Mouse (Mus musculus): ENCODE measurements at regions not wholly inside any gene's neighbourhood (a gene's known extent, or its start where the extent isn't known, plus 50 kb on each side); places are given as distances from the start of the nearest gene placed in this dataset.
"Not testable (repeated sequence)": the region's sequence is repeated elsewhere in the genome, so short reads cannot be mapped to it uniquely, and the experiment has no call there.

- Histone ChIP-seq H3K27me3 (ENCODE audit: insufficient read depth, low read length) (no peaks in the 10 kb centered on the region), H3K4me1 (replicated peaks; ENCODE audit: insufficient read depth, low read length) (no peaks in the 10 kb centered on the region), H3K4me3 (replicated peaks; ENCODE audit: low read depth, low read length) (no peak overlapping the region), H3K36me3 (ENCODE audit: insufficient read depth, low read length) (no peaks in the 10 kb centered on the region), H3K4me2 (ENCODE audit: low read length) (no peak overlapping the region), H3K27ac (no peak overlapping the region), H3K9ac (ENCODE audit: low read depth, low read length) (no peak overlapping the region), H3K9me3 (replicated peaks; ENCODE audit: low read length) (no peaks in the 10 kb centered on the region)
- 42% methylated on average over 1 of the region's 1 CpGs for WGBS
- no peak for TF ChIP-seq CTCF (IDR thresholded peaks at IDR 0.05; ENCODE audit: low read depth)
- DNase-seq (ENCODE audit: low spot score) (peak; percentile 5), ATAC-seq (replicated peaks; ENCODE audit: low FRiP score, low read depth) (no peak)
Observed at GRCm38 (mm10) chr9:94131367-94131766, 406.5 kb downstream of the 1190002N15Rik start.

DNA sequence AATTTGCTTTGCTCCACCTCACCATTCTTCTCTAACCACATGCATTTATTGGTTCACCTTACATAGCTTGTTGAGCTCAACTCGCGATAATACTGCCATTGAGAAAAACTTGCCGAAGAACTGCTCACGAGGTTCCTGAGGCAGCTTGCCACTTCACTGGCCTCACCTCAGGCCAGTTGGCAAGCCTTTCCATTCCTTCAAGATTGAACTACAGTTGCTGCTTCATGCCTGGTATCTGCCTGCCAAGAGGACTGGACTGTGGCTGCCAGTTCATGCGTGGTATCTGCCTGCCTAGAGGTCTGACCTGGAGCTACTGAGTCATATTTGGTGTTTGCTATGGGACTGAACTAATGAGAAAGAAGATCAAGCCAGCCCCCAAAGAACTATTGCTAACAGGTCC lies 420.9 kb downstream of the 1190002N15Rik start:
- DNase-seq (ENCODE audit: low spot score): no peak
- H3K9me3 ChIP-seq (replicated peaks; ENCODE audit: low read length): no peaks in the 10 kb centered on the region
- TF ChIP-seq CTCF (IDR thresholded peaks at IDR 0.05; ENCODE audit: low read depth): no peak
- H3K4me2 ChIP-seq (ENCODE audit: low read length): no peak overlapping the region
- no peak overlapping the region for H3K9ac ChIP-seq (ENCODE audit: low read depth, low read length)
- H3K27ac ChIP-seq: no peak overlapping the region
- no peaks in the 10 kb centered on the region for H3K4me1 ChIP-seq (replicated peaks; ENCODE audit: insufficient read depth, low read length)
- no peaks in the 10 kb centered on the region for H3K27me3 ChIP-seq (ENCODE audit: insufficient read depth, low read length)
- ATAC-seq (replicated peaks; ENCODE audit: low FRiP score, low read depth): no peak
- H3K36me3 ChIP-seq (ENCODE audit: insufficient read depth, low read length): no peaks in the 10 kb centered on the region
- WGBS: 91% methylated on average over 5 of the region's 5 CpGs
- H3K4me3 ChIP-seq (replicated peaks; ENCODE audit: low read depth, low read length): no peak overlapping the region

- H3K4me2 ChIP-seq (ENCODE audit: low read length); H3K9ac ChIP-seq (ENCODE audit: low read depth, low read length); H3K27me3 ChIP-seq (ENCODE audit: insufficient read depth, low read length); H3K9me3 ChIP-seq (replicated peaks; ENCODE audit: low read length); DNase-seq (ENCODE audit: low spot score); H3K4me3 ChIP-seq (replicated peaks; ENCODE audit: low read depth, low read length); H3K27ac ChIP-seq; ATAC-seq (replicated peaks; ENCODE audit: low FRiP score, low read depth); H3K36me3 ChIP-seq (ENCODE audit: insufficient read depth, low read length); H3K4me1 ChIP-seq (replicated peaks; ENCODE audit: insufficient read depth, low read length): not testable (repeated sequence)
- WGBS: 56% methylated on average over 1 of the region's 1 CpGs
Observed at GRCm38 (mm10) chr9:94107701-94108100, 430.2 kb downstream of the 1190002N15Rik start.

GRCm38 (mm10) chr9:94104669-94105068 lies 433.2 kb downstream of the 1190002N15Rik start:
- no peak for TF ChIP-seq CTCF (IDR thresholded peaks at IDR 0.05; ENCODE audit: low read depth)

GRCm38 (mm10) chr9:94101958-94102357 lies 435.9 kb downstream of the 1190002N15Rik start:
- DNase-seq (ENCODE audit: low spot score) (peak; percentile 37), ATAC-seq (replicated peaks; ENCODE audit: low FRiP score, low read depth) (no peak; the same call in 1 of the 2 replicates)
- Histone ChIP-seq H3K4me1 (replicated peaks; ENCODE audit: insufficient read depth, low read length) (no peaks in the 10 kb centered on the region), H3K36me3 (ENCODE audit: insufficient read depth, low read length) (no peaks in the 10 kb centered on the region), H3K27ac (no peak overlapping the region), H3K9ac (ENCODE audit: low read depth, low read length) (no peak overlapping the region), H3K4me3 (replicated peaks; ENCODE audit: low read depth, low read length) (no peak overlapping the region), H3K9me3 (replicated peaks; ENCODE audit: low read length) (no peaks in the 10 kb centered on the region), H3K4me2 (ENCODE audit: low read length) (no peak overlapping the region), H3K27me3 (ENCODE audit: insufficient read depth, low read length) (no peaks in the 10 kb centered on the region)
- TF ChIP-seq CTCF (IDR thresholded peaks at IDR 0.05; ENCODE audit: low read depth): no peak
- WGBS: 21% methylated on average over 3 of the region's 3 CpGs

More at GRCm38 (mm10) chr9:94104669-94105068, 433.2 kb downstream of the 1190002N15Rik start:
- WGBS: 19% methylated on average over 4 of the region's 4 CpGs
- H3K27ac ChIP-seq: no peak overlapping the region
- ATAC-seq (replicated peaks; ENCODE audit: low FRiP score, low read depth) (no peak), DNase-seq (ENCODE audit: low spot score) (peak; percentile 57)
- H3K27me3 ChIP-seq (ENCODE audit: insufficient read depth, low read length): no peaks in the 10 kb centered on the region
- no peaks in the 10 kb centered on the region for H3K4me1 ChIP-seq (replicated peaks; ENCODE audit: insufficient read depth, low read length)
- no peak overlapping the region for H3K4me2 ChIP-seq (ENCODE audit: low read length)
- no peak overlapping the region for H3K9ac ChIP-seq (ENCODE audit: low read depth, low read length)
- no peaks in the 10 kb centered on the region for H3K9me3 ChIP-seq (replicated peaks; ENCODE audit: low read length)
- no peak overlapping the region for H3K4me3 ChIP-seq (replicated peaks; ENCODE audit: low read depth, low read length)
- no peaks in the 10 kb centered on the region for H3K36me3 ChIP-seq (ENCODE audit: insufficient read depth, low read length)

- ATAC-seq (replicated peaks; ENCODE audit: low FRiP score, low read depth) (no peak), DNase-seq (ENCODE audit: low spot score) (no peak)
- no peak for TF ChIP-seq CTCF (IDR thresholded peaks at IDR 0.05; ENCODE audit: low read depth)
- 65% methylated on average over 2 of the region's 2 CpGs for WGBS
- H3K27me3 ChIP-seq (ENCODE audit: insufficient read depth, low read length): no peaks in the 10 kb centered on the region
- no peak overlapping the region for H3K4me2 ChIP-seq (ENCODE audit: low read length)
- no peak overlapping the region for H3K9ac ChIP-seq (ENCODE audit: low read depth, low read length)
- H3K27ac ChIP-seq: no peak overlapping the region
- no peak overlapping the region for H3K4me3 ChIP-seq (replicated peaks; ENCODE audit: low read depth, low read length)
- H3K36me3 ChIP-seq (ENCODE audit: insufficient read depth, low read length): no peaks in the 10 kb centered on the region
- H3K9me3 ChIP-seq (replicated peaks; ENCODE audit: low read length): no peaks in the 10 kb centered on the region
- no peaks in the 10 kb centered on the region for H3K4me1 ChIP-seq (replicated peaks; ENCODE audit: insufficient read depth, low read length)
Observed at GRCm38 (mm10) chr9:94094800-94095199, 443.1 kb downstream of the 1190002N15Rik start.

- H3K27me3 ChIP-seq (ENCODE audit: insufficient read depth, low read length): no peaks in the 10 kb centered on the region
- 65% methylated on average over 7 of the region's 7 CpGs for WGBS
- ATAC-seq (replicated peaks; ENCODE audit: low FRiP score, low read depth) (no peak), DNase-seq (ENCODE audit: low spot score) (no peak)
- H3K9ac ChIP-seq (ENCODE audit: low read depth, low read length): no peak overlapping the region
- H3K4me1 ChIP-seq (replicated peaks; ENCODE audit: insufficient read depth, low read length): no peaks in the 10 kb centered on the region
- no peaks in the 10 kb centered on the region for H3K9me3 ChIP-seq (replicated peaks; ENCODE audit: low read length)
- no peak for TF ChIP-seq CTCF (IDR thresholded peaks at IDR 0.05; ENCODE audit: low read depth)
- H3K27ac ChIP-seq: no peak overlapping the region
- H3K4me3 ChIP-seq (replicated peaks; ENCODE audit: low read depth, low read length): no peak overlapping the region
- H3K36me3 ChIP-seq (ENCODE audit: insufficient read depth, low read length): no peaks in the 10 kb centered on the region
- H3K4me2 ChIP-seq (ENCODE audit: low read length): no peak overlapping the region
Observed at GRCm38 (mm10) chr9:94091658-94092225, 446.1 kb downstream of the 1190002N15Rik start.
